ENCODE assay signal across 8 mouse cellular contexts in the genomic region with DNA sequence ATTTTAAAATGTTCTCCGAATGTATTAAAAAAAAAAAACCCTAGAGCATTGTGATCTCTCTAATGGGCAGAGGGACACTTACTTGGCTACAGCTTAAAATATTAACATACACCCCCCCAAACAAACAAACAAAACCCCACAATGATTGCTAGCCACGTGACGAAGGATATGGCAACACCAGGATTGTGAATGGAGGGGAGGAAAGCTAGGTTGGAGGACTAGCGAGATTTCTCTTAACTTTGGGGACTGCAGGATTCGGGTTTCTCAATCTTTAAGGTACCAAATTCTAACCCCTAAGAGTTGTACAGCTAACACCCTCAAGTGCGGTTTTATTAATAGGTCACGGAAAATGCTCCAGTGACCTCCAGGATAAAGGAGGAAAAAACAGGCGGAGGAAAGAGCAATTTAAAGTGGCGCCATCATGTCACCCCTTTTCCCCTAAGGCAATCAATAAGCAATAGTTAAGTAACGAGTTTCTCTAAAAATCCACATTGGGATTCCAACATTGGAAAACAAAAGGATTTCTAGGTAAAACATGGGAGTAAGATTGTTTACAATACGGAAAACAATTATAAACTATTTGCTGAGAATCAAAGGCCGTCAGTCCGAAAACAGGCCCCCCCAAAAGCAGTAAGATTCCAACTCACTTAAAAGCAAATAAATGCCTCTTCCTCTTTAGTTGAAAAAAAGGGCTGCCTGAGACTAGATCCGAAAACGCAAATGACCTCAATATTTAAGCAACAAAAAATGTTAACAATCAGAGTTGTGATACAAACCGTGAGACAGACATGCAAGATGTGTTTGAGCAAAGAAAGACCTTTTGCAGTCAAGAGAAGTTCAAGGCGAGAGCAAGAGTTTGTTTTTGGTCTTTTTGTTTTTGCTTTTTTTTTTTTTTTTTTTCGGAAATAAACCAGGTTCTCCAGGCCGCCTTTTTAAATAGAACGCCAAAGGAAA. TPM values are rescaled to one million over a fixed set of nuclear protein-coding genes. Genes with fewer than 3 reads are reported as not detected.
DNase-seq lines count a peak whose midpoint lies in the region; ATAC-seq and TF ChIP-seq lines count a peak whose summit lies in the region.

No protein-coding gene starts in this region.

- no peak for ATAC-seq in intestine, embryonic 14.5 days (replicated peaks; ENCODE audit: low FRiP score, low TSS enrichment, low read depth)
- ATAC-seq in midbrain, embryonic 12.5 days (ENCODE audit: low FRiP score, low read depth) = no peak

- H3K4me1 ChIP-seq in thymus, adult 2 months (replicated peaks; ENCODE audit: control insufficient read depth, insufficient read depth, low read length) = no peaks in the 10 kb centered on the region
- H3K4me1 ChIP-seq in embryonic facial prominence, embryonic 10.5 days = peaks cover 40% of the 10 kb centered on the region
- peaks cover 25% of the 10 kb centered on the region for H3K4me1 ChIP-seq in intestine, embryonic 14.5 days (replicated peaks; ENCODE audit: control insufficient read depth, insufficient read depth, low read length)
- peaks cover 22% of the 10 kb centered on the region for H3K4me1 ChIP-seq in midbrain, embryonic 12.5 days

- H3K27ac ChIP-seq in thymus, adult 2 months (ENCODE audit: control insufficient read depth, insufficient read depth, low read length) = peak overlapping the region; percentile 81; the same call in 1 of the 2 replicates
- H3K27ac ChIP-seq in embryonic facial prominence, embryonic 10.5 days (replicated peaks) = peak overlapping the region; percentile 99
- peak overlapping the region; percentile 99 for H3K27ac ChIP-seq in intestine, embryonic 14.5 days (ENCODE audit: low read depth)
- H3K27ac ChIP-seq in midbrain, embryonic 12.5 days (replicated peaks) = peak overlapping the region; percentile 100

- TF ChIP-seq CTCF in thymus, adult 2 months (IDR thresholded peaks at IDR 0.05; ENCODE audit: borderline replicate concordance, control insufficient read depth, extremely low read depth, insufficient read depth, low read length, poor library complexity) = no peak

- peak overlapping the region; percentile 98 for H3K4me3 ChIP-seq in thymus, adult 2 months (ENCODE audit: control insufficient read depth, insufficient read depth, low read length)
- H3K4me3 ChIP-seq in embryonic facial prominence, embryonic 10.5 days = peak overlapping the region; percentile 87
- peak overlapping the region; percentile 69 for H3K4me3 ChIP-seq in intestine, embryonic 14.5 days (ENCODE audit: low read depth, low read length)
- peak overlapping the region; percentile 85 for H3K4me3 ChIP-seq in midbrain, embryonic 12.5 days

- no peak for DNase-seq in thymus, adult 2 months
- DNase-seq in thymus, adult 18-20 months = no peak
- peak; percentile 34 for DNase-seq in embryonic facial prominence, embryonic 10.5 days (ENCODE audit: low spot score)
- DNase-seq in intestine, embryonic 14.5 days (ENCODE audit: low spot score) = peak; percentile 62
- DNase-seq in right cerebral cortex, postnatal 14 days = no peak
- no peak for DNase-seq in ovary, adult 18-20 months (ENCODE audit: low spot score)
- DNase-seq in urinary bladder, adult 2 months (ENCODE audit: low spot score) = no peak

- WGBS in thymus, adult 2 months = under 1% methylated on average over 20 of the region's 20 CpGs
- WGBS in embryonic facial prominence, embryonic 10.5 days = under 1% methylated on average over 20 of the region's 20 CpGs
- 0% methylated on average over 20 of the region's 20 CpGs for WGBS in intestine, embryonic 14.5 days
- WGBS in midbrain, embryonic 12.5 days = under 1% methylated on average over 20 of the region's 20 CpGs

- H3K4me2 ChIP-seq in intestine, embryonic 14.5 days (ENCODE audit: low read length) = peak overlapping the region; percentile 91
- H3K4me2 ChIP-seq in midbrain, embryonic 12.5 days (replicated peaks) = peak overlapping the region; percentile 65

- no peak for TF ChIP-seq POLR2A in thymus, adult 2 months (IDR thresholded peaks at IDR 0.05; ENCODE audit: control insufficient read depth, extremely low read depth, insufficient read depth, low read length, poor library complexity)

- H3K9ac ChIP-seq in intestine, embryonic 14.5 days (ENCODE audit: low read length) = peak overlapping the region; percentile 98
- peak overlapping the region; percentile 99 for H3K9ac ChIP-seq in midbrain, embryonic 12.5 days (replicated peaks)

- no peaks in the 10 kb centered on the region for H3K27me3 ChIP-seq in thymus, adult 2 months (ENCODE audit: control insufficient read depth, insufficient read depth, low read length)
- no peaks in the 10 kb centered on the region for H3K27me3 ChIP-seq in embryonic facial prominence, embryonic 10.5 days (replicated peaks; ENCODE audit: low read depth, poor library complexity, severe bottlenecking)
- H3K27me3 ChIP-seq in intestine, embryonic 14.5 days (replicated peaks; ENCODE audit: control insufficient read depth, insufficient read depth, low read length) = no peaks in the 10 kb centered on the region
- no peaks in the 10 kb centered on the region for H3K27me3 ChIP-seq in midbrain, embryonic 12.5 days

- no peaks in the 10 kb centered on the region for H3K9me3 ChIP-seq in embryonic facial prominence, embryonic 10.5 days
- no peaks in the 10 kb centered on the region for H3K9me3 ChIP-seq in intestine, embryonic 14.5 days (ENCODE audit: control insufficient read depth, low read length)
- no peaks in the 10 kb centered on the region for H3K9me3 ChIP-seq in midbrain, embryonic 12.5 days

- H3K36me3 ChIP-seq in thymus, adult 2 months (ENCODE audit: control insufficient read depth, insufficient read depth, low read length) = no peaks in the 10 kb centered on the region
- H3K36me3 ChIP-seq in embryonic facial prominence, embryonic 10.5 days (replicated peaks) = no peaks in the 10 kb centered on the region
- H3K36me3 ChIP-seq in intestine, embryonic 14.5 days (ENCODE audit: control insufficient read depth, insufficient read depth, low read length) = no peaks in the 10 kb centered on the region
- H3K36me3 ChIP-seq in midbrain, embryonic 12.5 days = no peaks in the 10 kb centered on the region

RNA-seq across cellular contexts. Expression of a gene that starts 27.9 kb away (rescaled TPM):
- polyA plus RNA-seq in thymus, adult 2 months (2012; rRNA removed) = 202 and 225 TPM in 2 replicates
- polyA plus RNA-seq in embryonic facial prominence, embryonic 10.5 days (2016; fragmentation: Nextera tagmentation; extraction: Ambion mirVana) = 28.7 and 28.9 TPM in 2 replicates
- polyA plus RNA-seq in intestine, embryonic 14.5 days (2014; fragmentation: Nextera tagmentation; extraction: Ambion mirVana) = 26.7 and 27.9 TPM in 2 replicates
- 36.9 and 38.1 TPM in 2 replicates for polyA plus RNA-seq in midbrain, embryonic 12.5 days (2016; fragmentation: Nextera tagmentation; extraction: Ambion mirVana)
- polyA plus RNA-seq in urinary bladder, adult 2 months (2012; rRNA removed) = 44.5 and 47.8 TPM in 2 replicates

Comparison
In these comparisons a context has a peak if more than half of its experiments do, and no peak if none do; other contexts are left out.
1. DNase-seq: peak in embryonic facial prominence, embryonic 10.5 days (single experiment) and intestine, embryonic 14.5 days (single experiment); none in thymus, adult 2 months (single experiment), thymus, adult 18-20 months (0 of 2), right cerebral cortex, postnatal 14 days (single experiment), ovary, adult 18-20 months (single experiment) and urinary bladder, adult 2 months (single experiment).
2. Peak in every context shown above with its lines, with median percentiles within 50 percentile points of each other: H3K27ac ChIP-seq and H3K4me3 ChIP-seq.